Mouse (Mus musculus) neural tube, embryonic 12.5 days (tissue): ENCODE results near the gene Plcb1. TPM values are rescaled to one million over a fixed set of nuclear protein-coding genes. Genes with fewer than 3 reads are reported as not detected.

ENCODE experiments used
- ATAC-seq: fragments of 200-750 bp; cut with Nextera tagmentation; 2 replicates; pipeline ENCODE4 v1.8.0; 2017; ENCODE audit warnings: low read depth, mild to moderate bottlenecking, moderate TSS enrichment, moderate library complexity; ENCODE audit not compliant: low FRiP score
- H3K27ac ChIP-seq: fragments of 300-500 bp; sonication (generic); 2 replicates; pipeline ENCODE4 v1.5.1; 2016
- H3K27me3 ChIP-seq: fragments of 300-500 bp; sonication (generic); replicated peaks from 2 replicates; pipeline ENCODE4 v1.6.1; 2016; ENCODE audit warnings: mild to moderate bottlenecking
- H3K36me3 ChIP-seq: fragments of 300-500 bp; sonication (generic); 2 replicates; pipeline ENCODE4 v1.6.1; 2016; ENCODE audit warnings: mild to moderate bottlenecking
- H3K4me1 ChIP-seq: fragments of 300-500 bp; sonication (generic); 2 replicates; pipeline ENCODE4 v1.6.1; 2016
- H3K4me2 ChIP-seq: fragments of 300-500 bp; sonication (generic); replicated peaks from 2 replicates; pipeline ENCODE4 v1.6.1; 2016; ENCODE audit warnings: mild to moderate bottlenecking
- H3K4me3 ChIP-seq: fragments of 300-500 bp; sonication (generic); 2 replicates; pipeline ENCODE4 v1.5.1; 2016
- H3K9ac ChIP-seq: fragments of 300-500 bp; sonication (generic); 2 replicates; pipeline ENCODE4 v1.6.1; 2016; ENCODE audit warnings: mild to moderate bottlenecking
- H3K9me3 ChIP-seq: fragments of 300-500 bp; sonication (generic); 2 replicates; pipeline ENCODE4 v1.6.1; 2016; ENCODE audit warnings: mild to moderate bottlenecking
- WGBS: fragments of 180-500 bp; shearing (Covaris S2); methylation state at CpG from one replicate; pipeline ENCODE4 v1.1.7; 2016; 5-methylcytosine and 5-hydroxymethylcytosine counted together
- polyA plus RNA-seq: library from polyadenylated mRNA; unstranded; fragments of >200 nt; fragmentation: Nextera tagmentation; extraction: Ambion mirVana; gene quantifications from 2 replicates; pipeline ENCODE4 v1.2.1, GENCODE M21; 2016

The Plcb1 gene
- polyA plus RNA-seq, 1 experiment from 2014 or later: 29.0 TPM

DNA sequence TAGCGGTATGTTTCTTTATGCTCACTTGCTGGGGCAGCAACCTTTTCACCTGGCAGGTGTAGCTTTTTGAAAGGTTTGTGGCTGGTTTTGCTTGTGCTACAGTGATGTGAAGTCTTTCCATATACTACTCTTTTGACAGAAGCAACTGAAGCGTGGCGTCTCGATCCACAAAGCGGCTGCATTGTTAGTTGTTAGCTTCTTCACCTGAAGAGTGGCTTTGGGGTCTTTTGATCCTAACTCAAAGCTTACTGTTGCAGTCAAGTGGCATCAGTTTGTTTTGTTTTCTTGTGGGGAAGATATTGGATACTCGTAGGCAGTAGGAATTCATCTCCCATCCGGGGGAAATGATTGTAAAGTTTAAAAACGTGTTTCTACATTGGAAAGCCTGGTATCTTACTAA lies 160.5 kb downstream of the Plcb1 start:
- no peak for ATAC-seq
- Histone ChIP-seq H3K27me3 (no peaks in the 10 kb centered on the region), H3K36me3 (no peaks in the 10 kb centered on the region), H3K4me1 (no peaks in the 10 kb centered on the region), H3K4me2 (no peak overlapping the region), H3K9ac (no peak overlapping the region), H3K9me3 (no peaks in the 10 kb centered on the region), H3K27ac (no peak overlapping the region), H3K4me3 (no peak overlapping the region)
- WGBS: 88% methylated on average over 8 of the region's 8 CpGs

DNA sequence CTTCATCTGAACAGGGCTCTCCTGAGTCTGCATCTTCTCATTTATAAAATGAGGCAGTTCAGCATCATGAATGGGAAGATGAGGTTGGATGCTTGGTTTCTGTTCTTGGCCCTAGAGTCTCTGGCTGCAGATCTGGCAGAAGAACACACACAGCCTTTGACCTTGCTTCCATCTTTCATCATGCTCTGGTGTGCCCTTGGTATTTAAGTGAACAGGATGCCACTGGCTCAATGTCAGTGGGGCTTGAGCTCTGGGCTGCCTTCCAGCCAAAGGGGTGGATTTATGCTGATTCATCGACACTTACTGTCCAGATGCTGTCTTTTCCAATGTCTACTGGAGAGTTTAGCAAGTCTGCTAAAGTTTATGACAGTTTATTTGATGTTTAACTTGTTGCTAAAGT lies 161.0 kb downstream of the Plcb1 start:
- H3K27ac ChIP-seq: no peak overlapping the region
- no peak overlapping the region for H3K4me3 ChIP-seq
- 92% methylated on average over 1 of the region's 1 CpGs for WGBS
- no peak overlapping the region for H3K9ac ChIP-seq
- ATAC-seq: no peak
- no peaks in the 10 kb centered on the region for H3K27me3 ChIP-seq
- no peaks in the 10 kb centered on the region for H3K4me1 ChIP-seq
- H3K9me3 ChIP-seq: no peaks in the 10 kb centered on the region
- H3K36me3 ChIP-seq: no peaks in the 10 kb centered on the region
- no peak overlapping the region for H3K4me2 ChIP-seq

DNA sequence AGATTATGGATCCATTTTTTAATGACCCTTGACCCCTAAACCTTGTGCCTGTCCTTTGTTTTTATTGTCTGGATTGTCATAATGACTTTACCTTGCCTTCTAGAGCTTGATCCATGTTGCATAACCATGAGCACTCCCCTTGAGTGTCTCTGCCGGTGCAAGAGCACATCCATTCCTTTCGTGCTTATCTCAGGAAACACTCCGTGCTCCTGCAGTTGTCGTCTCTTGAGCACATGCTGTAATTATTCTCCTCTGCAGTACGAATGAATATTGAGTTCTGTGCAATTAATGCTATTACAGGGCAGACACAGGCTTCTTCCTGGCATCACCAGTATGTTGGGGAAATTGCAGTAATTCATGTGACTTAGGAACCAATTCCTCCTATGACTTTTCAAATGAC lies 166.2 kb downstream of the Plcb1 start:
- H3K4me1 ChIP-seq: no peaks in the 10 kb centered on the region
- ATAC-seq: no peak
- 87% methylated on average over 5 of the region's 5 CpGs for WGBS
- no peak overlapping the region for H3K4me3 ChIP-seq
- H3K9ac ChIP-seq: no peak overlapping the region
- no peaks in the 10 kb centered on the region for H3K27me3 ChIP-seq
- no peak overlapping the region for H3K27ac ChIP-seq
- H3K4me2 ChIP-seq: no peak overlapping the region
- H3K36me3 ChIP-seq: no peaks in the 10 kb centered on the region
- no peaks in the 10 kb centered on the region for H3K9me3 ChIP-seq

- 91% methylated on average over 4 of the region's 4 CpGs for WGBS
Measured at GRCm38 (mm10) chr2:134956436-134956835, 170.6 kb downstream of the Plcb1 start.

GRCm38 (mm10) chr2:134966131-134966530 lies 180.3 kb downstream of the Plcb1 start:
- H3K4me2 ChIP-seq: no peak overlapping the region
- H3K27me3 ChIP-seq: no peaks in the 10 kb centered on the region
- no peak for ATAC-seq
- H3K27ac ChIP-seq: no peak overlapping the region
- H3K4me3 ChIP-seq: no peak overlapping the region
- no peaks in the 10 kb centered on the region for H3K9me3 ChIP-seq
- H3K9ac ChIP-seq: no peak overlapping the region
- H3K4me1 ChIP-seq: no peaks in the 10 kb centered on the region
- WGBS: 90% methylated on average over 4 of the region's 4 CpGs
- no peaks in the 10 kb centered on the region for H3K36me3 ChIP-seq

More at GRCm38 (mm10) chr2:134956436-134956835, 170.6 kb downstream of the Plcb1 start:
- H3K4me3 ChIP-seq: no peak overlapping the region
- H3K27ac ChIP-seq: no peak overlapping the region
- H3K36me3 ChIP-seq: no peaks in the 10 kb centered on the region
- H3K4me2 ChIP-seq: no peak overlapping the region
- ATAC-seq: no peak
- H3K4me1 ChIP-seq: no peaks in the 10 kb centered on the region
- no peaks in the 10 kb centered on the region for H3K27me3 ChIP-seq
- no peaks in the 10 kb centered on the region for H3K9me3 ChIP-seq
- H3K9ac ChIP-seq: no peak overlapping the region

- WGBS: 87% methylated on average over 3 of the region's 3 CpGs
- no peaks in the 10 kb centered on the region for H3K27me3 ChIP-seq
- ATAC-seq: no peak
- no peak overlapping the region for H3K4me2 ChIP-seq
- H3K36me3 ChIP-seq: no peaks in the 10 kb centered on the region
- no peaks in the 10 kb centered on the region for H3K4me1 ChIP-seq
- H3K27ac ChIP-seq: no peak overlapping the region
- no peak overlapping the region for H3K9ac ChIP-seq
- H3K4me3 ChIP-seq: no peak overlapping the region
- H3K9me3 ChIP-seq: no peaks in the 10 kb centered on the region
Measured at GRCm38 (mm10) chr2:134968380-134968779, 182.5 kb downstream of the Plcb1 start.

DNA sequence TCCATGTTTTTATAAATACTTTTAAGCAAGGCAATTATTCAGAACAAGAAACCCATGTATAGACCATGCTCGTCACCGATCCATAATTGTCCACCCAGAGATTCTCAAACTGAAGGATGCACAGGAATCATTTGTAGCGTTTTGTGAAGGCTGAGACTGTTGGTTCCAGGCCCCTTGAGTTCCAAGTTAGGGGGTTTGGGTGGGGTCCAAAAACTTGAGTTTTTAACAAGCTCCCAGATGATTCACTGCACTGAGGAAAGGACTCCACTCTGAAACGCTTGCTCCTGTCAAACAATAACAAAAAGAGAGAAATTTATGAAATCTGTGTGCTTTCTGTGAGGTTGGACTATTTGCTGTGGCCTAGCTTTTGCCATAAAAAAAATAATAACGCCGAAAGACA lies 186.5 kb downstream of the Plcb1 start:
- Histone ChIP-seq H3K27me3 (no peaks in the 10 kb centered on the region), H3K27ac (no peak overlapping the region), H3K9me3 (no peaks in the 10 kb centered on the region), H3K9ac (no peak overlapping the region), H3K4me1 (no peaks in the 10 kb centered on the region), H3K4me2 (no peak overlapping the region), H3K4me3 (no peak overlapping the region), H3K36me3 (no peaks in the 10 kb centered on the region)
- ATAC-seq: no peak
- 88% methylated on average over 6 of the region's 6 CpGs for WGBS

GRCm38 (mm10) chr2:134974711-134975110 lies 188.8 kb downstream of the Plcb1 start:
- Histone ChIP-seq H3K4me1 (no peaks in the 10 kb centered on the region), H3K9ac (no peak overlapping the region), H3K4me2 (no peak overlapping the region), H3K4me3 (no peak overlapping the region), H3K36me3 (no peaks in the 10 kb centered on the region), H3K27ac (no peak overlapping the region), H3K27me3 (no peaks in the 10 kb centered on the region), H3K9me3 (no peaks in the 10 kb centered on the region)
- ATAC-seq: no peak
- WGBS: 34% methylated on average over 6 of the region's 6 CpGs

- Histone ChIP-seq H3K4me3 (no peak overlapping the region), H3K27ac (no peak overlapping the region), H3K9ac (no peak overlapping the region), H3K4me2 (no peak overlapping the region), H3K27me3 (no peaks in the 10 kb centered on the region), H3K9me3 (no peaks in the 10 kb centered on the region), H3K4me1 (no peaks in the 10 kb centered on the region), H3K36me3 (no peaks in the 10 kb centered on the region)
- no peak for ATAC-seq
- 53% methylated on average over 3 of the region's 3 CpGs for WGBS
Measured at GRCm38 (mm10) chr2:134976796-134977330, 191.0 kb downstream of the Plcb1 start.

GRCm38 (mm10) chr2:134977641-134978040 lies 191.8 kb downstream of the Plcb1 start:
- Histone ChIP-seq H3K9ac (no peak overlapping the region), H3K27ac (no peak overlapping the region), H3K4me1 (no peaks in the 10 kb centered on the region), H3K4me3 (no peak overlapping the region), H3K4me2 (no peak overlapping the region), H3K9me3 (no peaks in the 10 kb centered on the region), H3K27me3 (no peaks in the 10 kb centered on the region), H3K36me3 (no peaks in the 10 kb centered on the region)
- no peak for ATAC-seq
- WGBS: 98% methylated on average over 1 of the region's 1 CpGs

GRCm38 (mm10) chr2:134981394-134981793 lies 195.5 kb downstream of the Plcb1 start:
- Histone ChIP-seq H3K27ac (no peak overlapping the region), H3K36me3 (no peaks in the 10 kb centered on the region), H3K4me2 (no peak overlapping the region), H3K4me3 (no peak overlapping the region), H3K9ac (no peak overlapping the region), H3K27me3 (no peaks in the 10 kb centered on the region), H3K9me3 (no peaks in the 10 kb centered on the region), H3K4me1 (no peaks in the 10 kb centered on the region)
- ATAC-seq: no peak

DNA sequence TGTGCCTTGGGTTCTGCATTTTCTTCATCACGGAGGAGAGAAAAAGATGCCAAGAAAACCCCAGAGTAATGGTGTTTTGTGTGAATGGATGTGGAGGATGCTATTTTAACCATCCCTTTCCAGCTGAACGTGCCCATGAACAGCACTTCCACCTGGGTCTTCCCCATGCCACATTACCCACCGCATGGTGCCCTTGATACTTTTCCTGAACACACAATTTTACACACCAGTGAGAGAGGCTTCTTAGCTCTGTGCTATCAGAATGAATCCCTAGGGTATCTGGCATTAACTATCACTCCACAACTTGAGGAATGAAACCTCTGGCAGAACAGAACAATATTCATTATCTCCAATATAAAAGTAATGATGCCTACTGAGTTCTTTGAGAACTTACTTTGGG lies 199.0 kb downstream of the Plcb1 start:
- H3K4me1 ChIP-seq: no peaks in the 10 kb centered on the region
- 87% methylated on average over 3 of the region's 3 CpGs for WGBS
- no peaks in the 10 kb centered on the region for H3K9me3 ChIP-seq
- H3K4me2 ChIP-seq: no peak overlapping the region
- H3K36me3 ChIP-seq: no peaks in the 10 kb centered on the region
- no peak overlapping the region for H3K9ac ChIP-seq
- no peak overlapping the region for H3K4me3 ChIP-seq
- no peak for ATAC-seq
- no peaks in the 10 kb centered on the region for H3K27me3 ChIP-seq
- H3K27ac ChIP-seq: no peak overlapping the region

DNA sequence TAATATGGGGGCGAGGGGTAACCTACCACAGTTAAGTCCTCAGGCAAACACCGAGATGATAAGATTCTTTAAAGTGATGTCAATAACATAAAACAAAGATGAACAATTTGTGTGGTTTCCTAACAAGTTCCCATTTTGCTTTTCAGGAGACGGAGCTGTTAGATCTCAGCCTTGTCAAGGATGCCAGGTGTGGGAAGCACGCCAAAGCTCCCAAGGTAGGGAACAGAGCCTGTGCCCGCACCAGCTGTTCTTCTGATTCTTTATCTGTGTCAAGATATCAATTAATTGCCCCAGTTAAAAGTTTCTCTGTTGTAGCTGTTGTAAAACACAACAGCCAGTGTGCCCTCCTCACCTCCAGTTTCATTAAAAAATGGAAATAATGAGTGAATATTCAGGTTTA lies 202.1 kb downstream of the Plcb1 start:
- H3K27me3 ChIP-seq: no peaks in the 10 kb centered on the region
- WGBS: 89% methylated on average over 5 of the region's 5 CpGs
- no peaks in the 10 kb centered on the region for H3K9me3 ChIP-seq
- no peaks in the 10 kb centered on the region for H3K4me1 ChIP-seq
- H3K27ac ChIP-seq: no peak overlapping the region
- H3K9ac ChIP-seq: no peak overlapping the region
- no peak overlapping the region for H3K4me2 ChIP-seq
- no peak overlapping the region for H3K4me3 ChIP-seq
- no peak for ATAC-seq
- H3K36me3 ChIP-seq: no peaks in the 10 kb centered on the region
